Mouse (Mus musculus): ENCODE data around the gene Elmsan1. TPM values are rescaled to one million over a fixed set of nuclear protein-coding genes. Genes with fewer than 3 reads are reported as not detected.

The Elmsan1 gene
- total RNA-seq, 2 experiments from 2014 or later: 13.8 to 17.7 TPM

- no peak for DNase-seq (ENCODE audit: low spot score)
- intact Hi-C loops (cut with DNase I): loop anchor here (5.0 kb wide), 1 partner anchor 57 kb away; the partner anchor contains the start of gene Elmsan1
Measured at GRCm38 (mm10) chr12:84160491-84160890, 58.2 kb downstream of the Elmsan1 start.

GRCm38 (mm10) chr12:84158156-84158555, 60.5 kb downstream of the Elmsan1 start:
- DNase-seq (ENCODE audit: low spot score): no peak
- intact Hi-C loops (cut with DNase I): no loop called here

- intact Hi-C loops (cut with DNase I): no loop called here
- DNase-seq (ENCODE audit: low spot score): no peak
Measured at GRCm38 (mm10) chr12:84156210-84156609, 62.5 kb downstream of the Elmsan1 start.

- DNase-seq (ENCODE audit: low spot score): no peak
- intact Hi-C loops (cut with DNase I): no loop called here
Measured at GRCm38 (mm10) chr12:84155523-84155871, 63.2 kb downstream of the Elmsan1 start.

DNA sequence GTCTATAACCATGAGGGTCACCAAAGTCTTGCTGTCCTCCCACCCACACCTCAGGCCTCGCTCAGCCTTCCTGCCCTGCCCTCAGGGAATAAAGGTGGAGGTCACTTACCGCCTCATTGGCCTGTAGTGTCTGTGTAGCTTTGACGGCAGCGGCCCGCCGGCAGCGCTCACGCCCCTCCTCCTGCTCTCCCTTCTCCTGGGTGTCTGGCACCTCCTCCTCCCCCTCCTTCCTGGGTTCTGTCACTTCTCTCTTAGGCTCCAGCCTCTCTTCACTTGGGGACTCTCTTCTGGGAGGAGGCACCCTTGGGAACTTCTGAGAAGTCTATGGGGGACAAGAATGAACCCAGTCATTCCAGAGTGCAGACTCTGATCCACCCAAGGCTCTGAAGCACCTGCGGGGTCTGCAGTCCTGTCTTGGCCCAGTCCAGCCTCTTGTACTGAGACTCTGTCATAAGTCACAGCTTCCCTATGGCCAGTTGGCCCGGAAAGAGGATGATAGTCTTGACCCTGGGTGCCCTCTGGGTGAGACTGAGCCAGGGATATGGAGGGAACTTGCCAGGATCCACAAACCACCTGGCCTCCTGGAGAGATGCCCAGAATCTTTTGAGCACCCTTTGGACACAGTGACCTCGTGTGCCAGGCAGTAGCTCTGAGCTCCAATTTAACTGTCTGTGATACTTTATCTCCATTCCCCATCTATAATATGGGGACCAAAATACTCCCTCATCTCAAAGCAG, 63.7 kb downstream of the Elmsan1 start:
- intact Hi-C loops (cut with DNase I): no loop called here
- DNase-seq (ENCODE audit: low spot score): no peak

- DNase-seq (ENCODE audit: low spot score): no peak
- intact Hi-C loops (cut with DNase I): no loop called here
Measured at GRCm38 (mm10) chr12:84153414-84153813, 65.3 kb downstream of the Elmsan1 start.

- DNase-seq (ENCODE audit: low spot score): no peak
- intact Hi-C loops (cut with DNase I): no loop called here
Measured at GRCm38 (mm10) chr12:84152352-84153190, 66.1 kb downstream of the Elmsan1 start.

GRCm38 (mm10) chr12:84151911-84152310, 66.8 kb downstream of the Elmsan1 start:
- intact Hi-C loops (cut with DNase I): no loop called here
- no peak for DNase-seq (ENCODE audit: low spot score)

DNA sequence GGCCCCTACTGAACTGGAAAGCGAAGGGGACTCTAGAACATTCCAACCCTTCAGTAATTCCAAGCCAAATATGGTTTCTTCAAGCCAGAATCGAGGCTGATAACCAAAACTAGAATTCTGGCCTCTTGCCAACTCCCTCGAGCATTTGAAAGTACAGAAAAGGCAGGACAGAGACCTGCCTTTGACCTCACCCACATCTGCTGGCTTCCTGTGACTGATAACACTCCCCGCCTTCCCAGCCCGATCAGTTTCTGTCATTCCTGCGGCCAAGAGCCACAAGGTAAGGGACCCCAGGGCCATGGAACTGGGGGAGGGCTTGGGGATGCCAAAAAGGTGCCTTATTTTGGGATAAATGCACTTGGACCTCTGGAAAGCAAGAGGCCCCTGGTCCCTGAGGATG, 67.7 kb downstream of the Elmsan1 start:
- intact Hi-C loops (cut with DNase I): no loop called here
- no peak for DNase-seq (ENCODE audit: low spot score)

DNA sequence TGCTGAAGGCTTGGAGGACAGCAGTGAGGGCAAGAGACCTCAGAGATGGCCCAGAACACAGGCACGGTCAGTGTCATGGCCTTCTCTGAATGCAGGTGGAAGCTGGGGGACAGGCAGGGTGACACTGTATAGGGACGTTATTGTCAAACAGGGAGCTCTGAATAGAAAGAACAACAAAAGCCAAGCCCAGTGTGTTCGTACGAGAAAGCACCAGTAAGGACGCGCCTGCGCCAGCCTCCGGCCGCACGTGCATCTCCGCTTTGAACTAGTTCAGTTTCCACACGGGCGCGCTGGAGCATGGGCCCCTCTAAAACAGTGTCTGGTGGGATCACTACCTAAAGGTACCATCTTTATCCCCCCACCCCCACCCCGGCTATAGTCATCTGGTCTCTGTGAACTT, 68.7 kb downstream of the Elmsan1 start:
- intact Hi-C loops (cut with DNase I): loop anchor here (5.0 kb wide), 1 partner anchor 97 kb away; no protein-coding TSS in a partner anchor
- no peak for DNase-seq (ENCODE audit: low spot score)

GRCm38 (mm10) chr12:84148622-84149012, 70.1 kb downstream of the Elmsan1 start:
- intact Hi-C loops (cut with DNase I): loop anchor here (5.0 kb wide), 1 partner anchor 99 kb away; no protein-coding TSS in a partner anchor
- no peak for DNase-seq (ENCODE audit: low spot score)

DNA sequence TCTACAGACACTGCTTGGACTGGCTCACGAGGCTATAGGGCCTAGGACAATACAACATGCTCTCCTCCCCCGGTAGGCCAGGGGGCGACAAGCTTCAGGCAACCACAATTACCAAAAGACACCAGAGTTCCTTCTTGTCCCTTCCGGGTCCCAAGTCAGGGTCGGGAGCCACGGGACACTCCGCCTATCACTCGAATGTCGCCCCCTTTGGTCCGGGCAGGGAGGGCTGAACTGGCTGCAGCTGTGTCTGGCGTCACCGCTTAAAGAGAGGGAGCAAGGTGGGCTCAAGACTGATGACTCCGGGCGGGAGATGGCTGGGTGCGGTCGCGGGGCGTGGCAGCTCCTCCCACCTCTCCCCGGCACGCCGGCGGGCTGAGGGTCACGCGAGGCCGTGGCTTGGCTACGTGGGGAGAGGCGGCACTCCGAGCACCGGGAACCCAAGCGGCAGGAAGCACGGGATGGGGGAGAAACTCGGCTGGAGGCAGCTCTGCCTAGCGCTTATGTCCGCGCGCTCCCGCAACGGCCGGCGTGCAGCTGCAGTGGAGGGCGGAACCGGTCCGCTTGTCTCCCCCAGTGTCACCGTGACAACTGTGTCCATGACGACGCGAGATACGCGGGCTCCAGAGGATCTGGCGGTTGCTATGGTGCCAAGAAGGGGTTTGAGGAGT, 70.6 kb downstream of the Elmsan1 start, which contains the start of gene Pnma1:
Gene Pnma1, minus strand, starts transcription at position 536 of the 668 bp plus-strand sequence.
- peak; percentile 61 for DNase-seq (ENCODE audit: low spot score)
- intact Hi-C loops (cut with DNase I): loop anchor here (5.0 kb wide), 1 partner anchor 99 kb away; no protein-coding TSS in a partner anchor

DNA sequence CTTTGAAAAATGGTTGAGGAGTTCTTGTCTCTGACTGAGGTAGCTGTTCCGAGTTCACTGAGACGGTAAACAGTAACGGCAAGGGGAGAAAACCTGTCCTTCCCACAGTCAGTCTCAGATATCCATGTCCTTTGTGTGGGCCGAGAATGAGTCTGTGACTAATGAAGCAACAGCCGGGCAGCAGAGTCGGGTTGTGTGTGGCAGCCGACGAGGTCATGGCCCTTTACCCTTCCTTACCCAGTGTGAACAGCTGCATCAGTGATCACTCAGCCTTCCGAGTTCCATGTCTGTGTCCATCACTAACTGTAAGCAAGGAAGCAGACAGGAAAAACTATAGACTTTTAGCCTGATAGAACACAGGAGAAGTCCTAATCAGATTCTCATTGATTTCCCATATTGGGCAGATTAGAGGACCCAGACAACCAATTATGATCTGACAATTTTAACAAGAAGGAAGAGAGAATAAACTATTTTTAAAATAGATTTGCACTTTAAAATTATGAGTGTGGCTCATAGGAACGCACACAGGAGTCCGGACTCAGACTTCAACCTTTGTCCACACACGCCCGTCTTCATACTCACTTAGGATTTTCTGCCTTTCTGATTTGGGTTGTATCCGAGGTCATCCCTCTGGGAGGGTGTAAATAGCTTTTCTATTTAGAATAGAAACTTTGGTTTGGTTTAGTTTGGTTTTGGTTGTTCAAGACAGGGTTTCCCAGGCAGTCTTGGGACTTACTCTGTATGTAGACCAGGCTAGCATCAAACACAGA, 76.2 kb downstream of the Elmsan1 start:
- intact Hi-C loops (cut with DNase I): no loop called here

DNA sequence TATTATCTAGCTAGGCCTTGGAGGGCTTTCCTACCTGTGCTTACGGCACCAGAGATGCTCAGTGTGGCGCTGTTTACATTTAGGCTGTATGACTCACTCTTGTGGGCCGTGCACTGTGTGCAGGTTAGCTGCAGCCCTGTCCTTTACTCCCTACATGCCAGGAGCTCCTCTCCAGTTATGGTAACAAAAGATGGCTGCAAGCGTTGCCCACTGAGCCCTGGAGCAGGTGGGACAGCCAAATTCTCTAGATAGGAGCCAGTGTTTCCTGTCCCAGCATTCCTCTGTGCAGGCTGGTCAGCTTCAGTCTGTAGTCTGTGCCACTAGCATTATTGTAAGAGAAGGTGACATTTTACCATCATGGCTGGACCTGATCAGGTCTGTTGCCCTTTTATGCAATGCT, 77.4 kb downstream of the Elmsan1 start:
- intact Hi-C loops (cut with DNase I): no loop called here
- DNase-seq (ENCODE audit: low spot score): no peak

More for the DNA sequence above, 76.2 kb downstream of the Elmsan1 start:
- no peak for DNase-seq (ENCODE audit: low spot score)

- intact Hi-C loops (cut with DNase I): no loop called here
- no peak for DNase-seq (ENCODE audit: low spot score)
Measured at GRCm38 (mm10) chr12:84140135-84140534, 78.5 kb downstream of the Elmsan1 start.

GRCm38 (mm10) chr12:84137131-84137530, 81.5 kb downstream of the Elmsan1 start:
- no peak for DNase-seq (ENCODE audit: low spot score)
- intact Hi-C loops (cut with DNase I): no loop called here

DNA sequence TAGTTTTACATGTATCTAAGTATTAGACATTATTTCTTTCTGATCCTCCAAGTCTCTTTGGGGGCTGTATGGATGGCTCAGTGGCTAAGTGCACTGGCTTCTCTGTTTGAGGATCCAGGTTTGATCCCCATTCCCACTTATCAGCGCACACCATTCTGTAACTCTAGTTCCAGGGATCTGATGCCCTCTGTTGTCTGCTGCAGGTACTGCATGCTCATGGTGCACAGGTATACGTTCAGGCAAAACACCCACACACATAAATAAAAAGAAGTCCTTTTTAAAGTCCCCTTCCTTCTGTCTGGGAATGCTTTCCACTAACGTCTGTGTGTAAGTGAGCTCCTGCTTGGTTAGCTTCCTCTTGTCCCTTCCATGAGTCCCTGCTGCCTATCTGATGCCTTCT, 86.4 kb downstream of the Elmsan1 start:
- intact Hi-C loops (cut with DNase I): no loop called here
- DNase-seq (ENCODE audit: low spot score): no peak

- no peak for DNase-seq (ENCODE audit: low spot score)
- intact Hi-C loops (cut with DNase I): no loop called here
Measured at GRCm38 (mm10) chr12:84129931-84130330, 88.8 kb downstream of the Elmsan1 start.

DNA sequence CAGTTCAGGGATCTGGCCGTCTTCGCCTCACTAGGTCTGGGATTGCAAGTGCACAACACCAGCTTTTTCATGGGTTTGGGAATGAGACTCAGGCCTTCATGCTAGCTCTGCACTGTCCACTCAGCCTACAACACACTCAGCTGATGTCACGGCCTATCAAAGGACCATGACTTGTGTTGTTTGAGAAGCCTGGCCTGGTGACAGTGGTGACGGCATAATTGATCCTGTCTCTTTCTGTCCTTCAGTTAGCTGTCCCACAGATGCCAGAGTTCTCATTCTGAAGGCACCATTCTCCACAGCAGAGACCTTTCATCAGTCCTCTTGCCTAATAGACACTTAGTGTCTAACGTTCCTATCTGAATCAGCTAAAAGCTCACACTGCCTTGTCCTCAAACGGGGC, 90.1 kb downstream of the Elmsan1 start:
- intact Hi-C loops (cut with DNase I): no loop called here

DNA sequence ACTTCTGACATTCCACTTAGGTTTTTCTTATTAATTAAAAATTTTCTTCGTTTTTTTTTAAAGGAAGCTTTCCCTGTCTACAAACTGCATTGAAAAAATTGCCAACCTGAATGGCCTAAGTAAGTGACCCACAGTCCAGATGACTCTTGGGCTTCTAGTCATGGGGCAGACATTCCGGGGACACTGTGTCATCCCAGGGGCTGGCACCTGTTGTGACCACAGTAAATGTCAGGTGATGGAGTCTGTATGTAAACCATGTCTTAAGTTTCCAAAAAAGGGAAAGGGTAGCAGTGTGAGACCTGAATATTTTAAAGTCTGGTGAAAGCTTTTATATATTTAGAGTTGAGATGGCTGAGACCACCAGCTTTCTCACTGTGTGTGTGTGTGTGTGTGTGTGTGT, 91.8 kb downstream of the Elmsan1 start:
- intact Hi-C loops (cut with DNase I): no loop called here
- no peak for DNase-seq (ENCODE audit: low spot score)

More for the DNA sequence above, 90.1 kb downstream of the Elmsan1 start:
- no peak for DNase-seq (ENCODE audit: low spot score)
